Mouse (Mus musculus): Measurements from ENCODE around the gene Ostn. TPM values are rescaled to one million over a fixed set of nuclear protein-coding genes. Genes with fewer than 3 reads are reported as not detected.
A peak's percentile ranks its signal among the peaks of the same experiment; 100 is the strongest.

Ostn gene
- polyA plus RNA-seq, 1 experiment from 2014 or later = not detected

DNA sequence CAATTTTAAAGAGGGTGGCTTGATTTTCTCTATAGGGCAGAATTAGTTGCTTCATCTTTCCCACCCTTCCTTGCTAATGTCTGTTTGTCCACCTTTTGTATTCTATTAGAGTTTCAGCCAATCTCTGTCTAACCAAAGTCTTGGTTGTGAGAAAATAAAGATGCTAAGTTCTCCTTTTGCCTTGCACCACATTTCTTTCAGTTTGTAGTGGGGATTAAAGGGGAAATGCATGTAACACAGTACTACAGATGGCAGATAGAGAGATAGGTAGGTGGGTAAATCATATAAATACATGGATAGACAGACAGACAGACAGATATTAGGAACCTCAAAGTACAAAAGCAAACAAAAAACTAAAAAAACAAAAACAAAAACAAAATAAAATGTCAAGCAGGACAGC, 69.3 kb downstream of the Ostn start:
- Histone ChIP-seq H3K9me3 (ENCODE audit: control insufficient read depth, low read depth, low read length) (no peaks in the 10 kb centered on the region), H3K27me3 (ENCODE audit: control insufficient read depth, insufficient read depth, low read length) (no peaks in the 10 kb centered on the region), H3K4me2 (replicated peaks; ENCODE audit: low read depth, low read length) (no peak overlapping the region), H3K36me3 (ENCODE audit: control insufficient read depth, insufficient read depth, low read length) (no peaks in the 10 kb centered on the region), H3K27ac (ENCODE audit: low read length) (no peak overlapping the region), H3K4me3 (ENCODE audit: low read depth, low read length) (no peak overlapping the region), H3K4me1 (ENCODE audit: control insufficient read depth, insufficient read depth, low read length) (no peaks in the 10 kb centered on the region), H3K9ac (replicated peaks; ENCODE audit: low read depth, low read length) (no peak overlapping the region)
- no peak for ATAC-seq (ENCODE audit: insufficient number of reproducible peaks, insufficient read depth, low FRiP score, low read depth)

GRCm38 (mm10) chr16:27382217-27382616, 74.9 kb downstream of the Ostn start:
- H3K27ac ChIP-seq (ENCODE audit: low read length) = no peak overlapping the region
- no peaks in the 10 kb centered on the region for H3K36me3 ChIP-seq (ENCODE audit: control insufficient read depth, insufficient read depth, low read length)
- H3K9me3 ChIP-seq (ENCODE audit: control insufficient read depth, low read depth, low read length) = no peaks in the 10 kb centered on the region
- no peak overlapping the region for H3K9ac ChIP-seq (replicated peaks; ENCODE audit: low read depth, low read length)
- WGBS = 83% methylated on average over 4 of the region's 4 CpGs
- no peaks in the 10 kb centered on the region for H3K4me1 ChIP-seq (ENCODE audit: control insufficient read depth, insufficient read depth, low read length)
- H3K4me3 ChIP-seq (ENCODE audit: low read depth, low read length) = no peak overlapping the region
- ATAC-seq (ENCODE audit: insufficient number of reproducible peaks, insufficient read depth, low FRiP score, low read depth) = no peak
- no peaks in the 10 kb centered on the region for H3K27me3 ChIP-seq (ENCODE audit: control insufficient read depth, insufficient read depth, low read length)
- no peak overlapping the region for H3K4me2 ChIP-seq (replicated peaks; ENCODE audit: low read depth, low read length)

DNA sequence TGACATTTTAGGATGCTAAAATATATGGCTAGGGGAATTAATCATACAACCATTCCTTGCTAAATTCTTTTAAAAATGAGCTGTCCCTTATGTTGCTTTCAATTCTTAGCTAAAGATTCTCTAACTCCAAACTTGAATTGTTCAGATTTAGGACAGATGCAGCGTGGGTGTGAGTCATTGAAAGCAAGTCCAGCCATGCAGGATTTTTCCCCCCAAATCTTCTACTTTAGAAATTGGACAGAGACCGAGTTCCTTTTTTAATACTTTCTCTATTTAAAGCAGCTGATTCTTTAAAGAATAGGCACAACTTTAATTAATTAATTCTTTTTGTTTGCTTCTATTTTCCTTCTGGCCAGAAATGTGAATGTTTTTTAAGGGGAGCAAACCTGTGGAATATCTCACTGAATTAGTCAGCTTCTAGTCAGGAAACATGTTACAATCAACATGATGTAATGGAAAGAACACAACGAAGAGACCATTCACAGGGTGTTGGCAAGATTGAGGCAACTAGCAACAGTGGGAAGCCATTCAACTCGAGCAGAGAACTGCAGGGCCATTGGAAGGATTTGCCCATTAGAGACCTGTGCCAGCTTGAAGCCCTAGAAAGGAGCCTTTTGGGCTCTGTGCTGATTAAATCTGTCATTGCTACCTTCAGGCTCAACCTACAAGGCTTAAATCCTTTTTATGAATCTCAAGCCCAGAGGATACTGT, 77.8 kb downstream of the Ostn start:
- WGBS = 73% methylated on average over 4 of the region's 4 CpGs
- Histone ChIP-seq H3K4me3 (ENCODE audit: low read depth, low read length) (no peak overlapping the region), H3K4me1 (ENCODE audit: control insufficient read depth, insufficient read depth, low read length) (peaks cover 9% of the 10 kb centered on the region; the same call in 1 of the 2 replicates), H3K36me3 (ENCODE audit: control insufficient read depth, insufficient read depth, low read length) (no peaks in the 10 kb centered on the region), H3K27ac (ENCODE audit: low read length) (no peak overlapping the region), H3K27me3 (ENCODE audit: control insufficient read depth, insufficient read depth, low read length) (no peaks in the 10 kb centered on the region), H3K9ac (replicated peaks; ENCODE audit: low read depth, low read length) (no peak overlapping the region), H3K9me3 (ENCODE audit: control insufficient read depth, low read depth, low read length) (no peaks in the 10 kb centered on the region), H3K4me2 (replicated peaks; ENCODE audit: low read depth, low read length) (no peak overlapping the region)
- ATAC-seq (ENCODE audit: insufficient number of reproducible peaks, insufficient read depth, low FRiP score, low read depth) = no peak

GRCm38 (mm10) chr16:27385649-27386048, 78.4 kb downstream of the Ostn start:
- no peak for ATAC-seq (ENCODE audit: insufficient number of reproducible peaks, insufficient read depth, low FRiP score, low read depth)
- no peaks in the 10 kb centered on the region for H3K36me3 ChIP-seq (ENCODE audit: control insufficient read depth, insufficient read depth, low read length)
- no peaks in the 10 kb centered on the region for H3K27me3 ChIP-seq (ENCODE audit: control insufficient read depth, insufficient read depth, low read length)
- no peak overlapping the region for H3K4me2 ChIP-seq (replicated peaks; ENCODE audit: low read depth, low read length)
- WGBS = 81% methylated on average over 1 of the region's 1 CpGs
- no peaks in the 10 kb centered on the region for H3K9me3 ChIP-seq (ENCODE audit: control insufficient read depth, low read depth, low read length)
- H3K4me3 ChIP-seq (ENCODE audit: low read depth, low read length) = no peak overlapping the region
- no peak overlapping the region for H3K9ac ChIP-seq (replicated peaks; ENCODE audit: low read depth, low read length)
- H3K4me1 ChIP-seq (ENCODE audit: control insufficient read depth, insufficient read depth, low read length) = peaks cover 11% of the 10 kb centered on the region; the same call in 1 of the 2 replicates
- no peak overlapping the region for H3K27ac ChIP-seq (ENCODE audit: low read length)

GRCm38 (mm10) chr16:27386850-27387407, 79.6 kb downstream of the Ostn start:
- no peak overlapping the region for H3K9ac ChIP-seq (replicated peaks; ENCODE audit: low read depth, low read length)
- no peaks in the 10 kb centered on the region for H3K36me3 ChIP-seq (ENCODE audit: control insufficient read depth, insufficient read depth, low read length)
- H3K27me3 ChIP-seq (ENCODE audit: control insufficient read depth, insufficient read depth, low read length) = no peaks in the 10 kb centered on the region
- H3K4me1 ChIP-seq (ENCODE audit: control insufficient read depth, insufficient read depth, low read length) = peaks cover 15% of the 10 kb centered on the region; the same call in 1 of the 2 replicates
- no peaks in the 10 kb centered on the region for H3K9me3 ChIP-seq (ENCODE audit: control insufficient read depth, low read depth, low read length)
- H3K27ac ChIP-seq (ENCODE audit: low read length) = no peak overlapping the region
- H3K4me2 ChIP-seq (replicated peaks; ENCODE audit: low read depth, low read length) = no peak overlapping the region
- H3K4me3 ChIP-seq (ENCODE audit: low read depth, low read length) = no peak overlapping the region
- ATAC-seq (ENCODE audit: insufficient number of reproducible peaks, insufficient read depth, low FRiP score, low read depth) = no peak
- 71% methylated on average over 4 of the region's 4 CpGs for WGBS

DNA sequence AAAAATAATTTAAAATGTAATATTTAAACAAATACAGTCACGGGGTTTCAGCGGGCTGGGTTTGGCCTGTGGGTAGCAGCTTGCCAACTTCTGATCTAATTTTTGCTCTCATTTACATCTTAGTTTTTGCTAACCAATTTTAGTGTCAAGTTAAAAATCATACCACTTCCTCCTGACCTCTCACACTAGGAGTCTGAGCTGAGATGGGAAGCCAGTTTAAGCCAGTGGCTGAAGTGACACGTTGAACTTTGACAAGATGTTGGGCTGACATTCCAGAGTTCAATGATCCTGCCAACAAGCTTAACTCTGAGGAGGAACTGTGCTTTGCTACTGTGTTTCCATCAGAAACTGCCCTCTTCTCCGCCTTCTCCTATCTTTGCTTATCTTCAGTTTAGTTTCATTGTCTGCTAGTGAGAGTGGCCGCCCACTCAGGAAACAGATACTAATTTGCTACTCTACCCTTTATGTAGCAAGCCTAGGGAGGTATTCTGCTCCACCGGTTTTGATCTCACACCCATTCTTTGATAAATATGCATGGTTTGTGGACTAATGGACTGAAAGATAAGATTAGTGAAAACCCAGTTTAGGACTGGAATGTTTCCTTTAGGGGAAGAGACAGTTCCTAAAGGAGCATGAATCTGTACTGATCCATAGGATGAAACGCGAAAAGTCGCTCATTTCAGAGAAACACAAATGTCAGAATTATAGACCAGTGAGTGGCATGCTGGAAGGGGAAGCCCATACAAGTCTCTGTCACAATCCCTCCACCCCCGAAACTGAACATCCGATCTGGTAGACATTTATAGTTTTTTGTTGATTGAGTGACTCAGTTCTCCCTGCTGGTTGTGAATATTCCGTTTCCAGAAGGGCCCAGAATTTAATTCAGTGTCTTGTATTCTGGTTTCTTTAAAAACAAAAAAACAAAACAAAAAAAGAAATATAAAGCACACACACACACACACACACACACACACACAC, 80.6 kb downstream of the Ostn start:
- 0 out of 2 replicates have a peak, but pooled peaks have one; percentile 5 for ATAC-seq (ENCODE audit: insufficient number of reproducible peaks, insufficient read depth, low FRiP score, low read depth)
- Histone ChIP-seq H3K4me2 (replicated peaks; ENCODE audit: low read depth, low read length) (peak overlapping the region; percentile 30), H3K4me3 (ENCODE audit: low read depth, low read length) (peak overlapping the region; percentile 69), H3K9me3 (ENCODE audit: control insufficient read depth, low read depth, low read length) (no peaks in the 10 kb centered on the region), H3K36me3 (ENCODE audit: control insufficient read depth, insufficient read depth, low read length) (no peaks in the 10 kb centered on the region), H3K27me3 (ENCODE audit: control insufficient read depth, insufficient read depth, low read length) (no peaks in the 10 kb centered on the region), H3K9ac (replicated peaks; ENCODE audit: low read depth, low read length) (no peak overlapping the region), H3K27ac (ENCODE audit: low read length) (peak overlapping the region; percentile 96; the same call in 1 of the 2 replicates), H3K4me1 (ENCODE audit: control insufficient read depth, insufficient read depth, low read length) (peaks cover 15% of the 10 kb centered on the region; the same call in 1 of the 2 replicates)
- WGBS = 42% methylated on average over 12 of the region's 12 CpGs

- Histone ChIP-seq H3K27me3 (ENCODE audit: control insufficient read depth, insufficient read depth, low read length) (no peaks in the 10 kb centered on the region), H3K4me2 (replicated peaks; ENCODE audit: low read depth, low read length) (peak within 1 kb of the TSS; percentile 68), H3K9ac (replicated peaks; ENCODE audit: low read depth, low read length) (peak within 1 kb of the TSS; percentile 83), H3K4me1 (ENCODE audit: control insufficient read depth, insufficient read depth, low read length) (peaks cover 15% of the 10 kb centered on the region; the same call in 1 of the 2 replicates), H3K27ac (ENCODE audit: low read length) (peak within 1 kb of the TSS; percentile 96), H3K4me3 (ENCODE audit: low read depth, low read length) (peak within 1 kb of the TSS; percentile 69), H3K9me3 (ENCODE audit: control insufficient read depth, low read depth, low read length) (no peaks in the 10 kb centered on the region), H3K36me3 (ENCODE audit: control insufficient read depth, insufficient read depth, low read length) (no peaks in the 10 kb centered on the region)
- under 1% methylated on average over 51 of the region's 69 CpGs for WGBS
- ATAC-seq (ENCODE audit: insufficient number of reproducible peaks, insufficient read depth, low FRiP score, low read depth) = peak; percentile 96
Measured at GRCm38 (mm10) chr16:27388761-27389451, 81.6 kb downstream of the Ostn start, which contains the start of gene Ccdc50. Gene Ccdc50 (plus strand): TSS chr16:27388869.
